Mouse (Mus musculus): Measurements from ENCODE around the gene Olfr952.

Gene Olfr952

DNA sequence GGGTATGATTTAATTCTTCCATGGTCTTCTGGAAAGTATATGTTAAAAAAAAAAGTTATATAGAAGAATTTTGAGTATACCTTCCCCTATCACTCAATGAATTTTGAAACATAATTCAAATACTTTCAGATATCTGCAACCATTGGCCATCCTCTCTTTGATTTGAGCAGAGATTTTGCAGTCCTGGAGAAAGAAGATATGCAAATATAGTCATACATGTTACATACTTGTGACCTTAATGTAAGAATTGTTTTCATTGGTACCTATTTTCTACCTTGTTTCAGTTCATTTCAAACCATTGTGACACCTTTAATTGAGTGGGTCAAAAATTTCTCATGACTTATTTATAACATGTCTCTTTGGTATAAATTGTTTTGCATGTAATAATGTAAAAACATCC is at the start of gene Olfr952:
Gene Olfr952, minus strand, starts transcription at position 101 of the 400 bp plus-strand sequence.
- in situ Hi-C loops (cut with MboI, MseI) = no loop called here

DNA sequence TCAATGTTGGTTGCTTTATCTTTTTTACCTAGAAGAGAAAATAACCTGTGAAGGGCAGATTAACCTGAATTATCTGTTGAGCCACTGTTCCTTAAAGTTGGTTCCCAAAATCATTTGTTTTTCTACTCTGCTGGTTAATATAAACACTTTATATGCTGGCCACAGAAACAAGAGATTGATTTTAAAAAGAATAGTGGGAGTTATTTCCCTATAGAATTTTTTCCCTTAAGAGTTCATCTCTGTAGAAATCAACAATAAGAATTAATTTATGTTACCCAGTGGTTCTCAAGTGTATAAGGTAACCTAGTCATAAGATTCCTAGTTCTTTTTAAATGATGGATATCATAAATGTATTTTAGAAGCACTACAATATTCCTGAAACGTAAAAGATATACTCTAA is 44.9 kb upstream of the Olfr952 start, which contains the start of gene Olfr955:
Gene Olfr955, minus strand, starts transcription at position 101 of the 400 bp plus-strand sequence.
- in situ Hi-C loops (cut with MboI, MseI) = no loop called here

DNA sequence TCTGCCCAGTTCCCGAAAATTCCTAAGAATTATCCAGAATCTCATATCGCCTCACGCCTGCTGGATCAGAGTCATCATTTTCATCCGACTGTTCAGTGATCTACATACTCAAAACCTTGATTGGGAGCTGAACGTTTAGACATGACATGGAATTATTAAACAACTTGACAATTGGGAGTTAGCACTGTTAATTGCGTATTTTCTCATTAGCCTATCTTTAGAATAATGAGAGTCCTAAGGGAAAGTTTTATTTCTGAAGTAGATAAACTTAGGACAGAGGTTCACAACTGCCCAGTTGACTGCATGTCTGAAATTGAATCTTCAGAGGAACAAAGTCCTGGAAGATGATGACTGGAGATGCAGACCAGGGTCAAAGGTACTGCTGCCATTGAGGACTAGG is 29.5 kb upstream of the Olfr952 start, which contains the start of gene Olfr954:
Gene Olfr954, plus strand, starts transcription at position 301 of the 400 bp plus-strand sequence.
- in situ Hi-C loops (cut with MboI, MseI) = no loop called here

DNA sequence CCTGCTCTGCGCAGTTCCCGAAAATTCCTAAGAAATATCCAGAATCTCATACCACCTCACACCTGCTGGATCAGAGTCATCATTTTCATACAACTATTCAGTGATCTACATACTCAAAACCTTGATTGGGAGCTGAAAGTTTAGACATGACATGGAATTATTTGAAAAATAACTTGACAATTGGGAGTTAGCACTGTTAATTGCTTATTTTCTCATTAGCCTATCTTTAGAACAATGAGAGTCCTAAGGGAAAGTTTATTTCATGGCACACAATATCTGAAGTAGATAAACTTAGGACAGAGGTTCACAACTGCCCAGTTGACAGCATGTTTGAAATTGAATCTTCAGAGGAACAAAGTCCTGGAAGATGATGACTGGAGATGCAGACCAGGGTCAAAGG is 39.8 kb downstream of the Olfr952 start, which contains the start of gene Olfr951:
Gene Olfr951, plus strand, starts transcription at position 301 of the 400 bp plus-strand sequence.
- in situ Hi-C loops (cut with MboI, MseI) = no loop called here

Data from regulatory T cell (primary cell).